12 mouse cellular contexts compared by ENCODE assay signal in the genomic region with DNA sequence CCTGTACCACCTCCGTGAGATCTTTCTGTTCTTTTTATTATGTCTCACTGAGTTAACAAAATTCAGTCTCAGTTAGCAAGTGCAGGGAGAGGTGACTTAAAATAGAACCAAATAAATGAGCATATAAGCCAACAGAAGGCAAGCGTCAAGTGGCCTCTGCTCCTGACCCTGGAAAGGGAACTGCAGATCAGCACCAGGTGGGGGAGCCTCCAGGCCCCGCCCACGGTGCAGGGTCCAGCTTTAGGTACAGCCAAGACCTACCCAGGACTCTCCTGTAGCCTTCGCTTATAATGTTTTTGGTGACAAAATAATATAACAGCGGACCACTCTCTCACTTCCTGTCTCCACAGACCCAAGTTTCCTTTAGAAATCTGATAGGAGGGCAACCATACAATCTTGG.
A peak's percentile ranks its signal among the peaks of the same experiment; 100 is the strongest.
DNase-seq lines count a peak whose midpoint lies in the region; ATAC-seq and TF ChIP-seq lines count a peak whose summit lies in the region.
"Had no signal": no experiment of that assay in that cellular context is flagged by ENCODE, and none has a peak within 500 bp of the region (broad histone marks: within the 10 kb centered on the region; RNA-seq: fewer than 3 reads in every experiment).

No protein-coding gene starts in this region.

- 73% methylated on average over 6 of the region's 6 CpGs for WGBS in forebrain, embryonic 10.5 days
- 74% methylated on average over 6 of the region's 6 CpGs for WGBS in forebrain, embryonic 13.5 days
- 50% methylated on average over 6 of the region's 6 CpGs for WGBS in intestine, postnatal 0 days

- peaks cover 100% of the 10 kb centered on the region for H3K4me1 ChIP-seq in forebrain, embryonic 10.5 days
- peaks cover 98% of the 10 kb centered on the region for H3K4me1 ChIP-seq in forebrain, embryonic 13.5 days
- peaks cover 17% of the 10 kb centered on the region; the same call in 1 of the 2 replicates for H3K4me1 ChIP-seq in intestine, postnatal 0 days (replicated peaks; ENCODE audit: control insufficient read depth, insufficient read depth, low read length)

- H3K27ac ChIP-seq in forebrain, embryonic 10.5 days = peak overlapping the region; percentile 75; the same call in 1 of the 2 replicates
- no peak overlapping the region for H3K27ac ChIP-seq in forebrain, embryonic 13.5 days
- H3K27ac ChIP-seq in layer of hippocampus, adult 2 months = peak overlapping the region; percentile 72
- H3K27ac ChIP-seq in intestine, postnatal 0 days (ENCODE audit: low read depth, low read length) = peak overlapping the region; percentile 15; the same call in 1 of the 2 replicates

- DNase-seq in forebrain, embryonic 10.5 days (ENCODE audit: extremely low spot score, low spot score) = no peak
- DNase-seq in layer of hippocampus, adult 2 months (ENCODE audit: low spot score in 2 of 2) = no peak
- DNase-seq in layer of hippocampus, adult 11-12 months (ENCODE audit: low spot score) = no peak
- peak; percentile 77 for DNase-seq in kidney, postnatal 14 days
- DNase-seq in ovary, postnatal 10 days (ENCODE audit: low spot score) = no peak
- DNase-seq in ovary, adult 18-20 months (ENCODE audit: low spot score) = no peak
- DNase-seq: left cerebral cortex, postnatal 4 days; thymus, postnatal 25 days had no signal

- no peak for ATAC-seq in forebrain, embryonic 13.5 days
- ATAC-seq in intestine, postnatal 0 days = no peak

- no peaks in the 10 kb centered on the region for H3K27me3 ChIP-seq in forebrain, embryonic 10.5 days (ENCODE audit: poor library complexity, severe bottlenecking)
- no peaks in the 10 kb centered on the region for H3K27me3 ChIP-seq in forebrain, embryonic 13.5 days
- H3K27me3 ChIP-seq in intestine, postnatal 0 days (replicated peaks; ENCODE audit: control insufficient read depth, insufficient read depth, low read length) = no peaks in the 10 kb centered on the region
- H3K27me3 ChIP-seq: hindbrain, embryonic 15.5 days; liver, embryonic 15.5 days had no signal

- no peak for TF ChIP-seq CTCF in layer of hippocampus, adult 2 months (conservative IDR thresholded peaks at IDR 0.05)
- 0 out of 2 replicates have a peak, but pooled peaks have one; percentile 3 for TF ChIP-seq CTCF in intestine, postnatal 0 days (IDR thresholded peaks at IDR 0.05; ENCODE audit: low read depth)

- H3K9me3 ChIP-seq in forebrain, embryonic 10.5 days = no peaks in the 10 kb centered on the region
- no peaks in the 10 kb centered on the region for H3K9me3 ChIP-seq in forebrain, embryonic 13.5 days (replicated peaks)
- no peaks in the 10 kb centered on the region for H3K9me3 ChIP-seq in intestine, postnatal 0 days (ENCODE audit: control insufficient read depth)
- H3K9me3 ChIP-seq: hindbrain, embryonic 15.5 days; liver, embryonic 15.5 days had no signal

- H3K9ac ChIP-seq in forebrain, embryonic 13.5 days = no peak overlapping the region
- no peak overlapping the region for H3K9ac ChIP-seq in intestine, postnatal 0 days (ENCODE audit: low read depth, low read length)
- H3K9ac ChIP-seq: hindbrain, embryonic 15.5 days; liver, embryonic 15.5 days had no signal

- peaks cover 32% of the 10 kb centered on the region for H3K36me3 ChIP-seq in forebrain, embryonic 10.5 days (replicated peaks)
- no peaks in the 10 kb centered on the region for H3K36me3 ChIP-seq in forebrain, embryonic 13.5 days (ENCODE audit: poor library complexity, severe bottlenecking)
- no peaks in the 10 kb centered on the region for H3K36me3 ChIP-seq in intestine, postnatal 0 days (ENCODE audit: control insufficient read depth, insufficient read depth)
- H3K36me3 ChIP-seq: hindbrain, embryonic 15.5 days; liver, embryonic 15.5 days had no signal

- H3K4me3 ChIP-seq in forebrain, embryonic 10.5 days = no peak overlapping the region
- no peak overlapping the region for H3K4me3 ChIP-seq in forebrain, embryonic 13.5 days
- H3K4me3 ChIP-seq in layer of hippocampus, adult 2 months = no peak overlapping the region
- H3K4me3 ChIP-seq in intestine, postnatal 0 days (ENCODE audit: low read depth, low read length) = no peak overlapping the region
- H3K4me3 ChIP-seq: hindbrain, embryonic 15.5 days; liver, embryonic 15.5 days had no signal

- no peak overlapping the region for H3K4me2 ChIP-seq in forebrain, embryonic 13.5 days
- H3K4me2 ChIP-seq in intestine, postnatal 0 days (replicated peaks; ENCODE audit: low read depth) = no peak overlapping the region
- H3K4me2 ChIP-seq: hindbrain, embryonic 15.5 days; liver, embryonic 15.5 days had no signal
